Mouse (Mus musculus) ES-Bruce4 (cell line): ENCODE measurements around the gene Srgap1. TPM values are rescaled to one million over a fixed set of nuclear protein-coding genes. Genes with fewer than 3 reads are reported as not detected.

ENCODE experiments used
- H3K27ac ChIP-seq: 2 replicates; pipeline ENCODE4 v1.5.1; 2012; ENCODE audit warnings: low read length, inconsistent platforms; ENCODE audit not compliant: insufficient read depth
- H3K27me3 ChIP-seq: 2 replicates; pipeline ENCODE4 v1.6.1; 2012; ENCODE audit warnings: mild to moderate bottlenecking, low read length, inconsistent platforms; ENCODE audit not compliant: control insufficient read depth, poor library complexity, insufficient read depth, severe bottlenecking
- H3K36me3 ChIP-seq: 2 replicates; pipeline ENCODE4 v1.6.1; 2012; ENCODE audit warnings: inconsistent platforms, mild to moderate bottlenecking, low read length, moderate library complexity; ENCODE audit not compliant: control insufficient read depth, poor library complexity, insufficient read depth, severe bottlenecking
- H3K4me1 ChIP-seq: one replicate; pipeline ENCODE4 v1.8.1; 2011; ENCODE audit warnings: low read length; ENCODE audit not compliant: control insufficient read depth, insufficient read depth
- H3K4me3 ChIP-seq: 2 replicates; pipeline ENCODE4 v1.5.1; 2011; ENCODE audit warnings: low read depth, mild to moderate bottlenecking, low read length
- H3K9ac ChIP-seq: 2 replicates; pipeline ENCODE4 v1.6.1; 2012; ENCODE audit warnings: low read depth, mild to moderate bottlenecking, inconsistent platforms; ENCODE audit not compliant: poor library complexity, severe bottlenecking
- H3K9me3 ChIP-seq: replicated peaks from 2 replicates; pipeline ENCODE4 v1.6.1; 2012; ENCODE audit warnings: mild to moderate bottlenecking, low read length, inconsistent platforms; ENCODE audit not compliant: control insufficient read depth, poor library complexity, insufficient read depth, severe bottlenecking
- CTCF ChIP-seq: IDR thresholded peaks from one replicate; pipeline ENCODE4 v1.8.1; 2011; ENCODE audit warnings: low read depth, low read length
- EP300 ChIP-seq: IDR thresholded peaks from 2 replicates; pipeline ENCODE4 v1.6.1; 2011; ENCODE audit warnings: low read depth, low read length; ENCODE audit not compliant: insufficient read depth
- POLR2A ChIP-seq: IDR thresholded peaks from one replicate; pipeline ENCODE4 v1.8.1; 2011; ENCODE audit warnings: low read length; ENCODE audit not compliant: insufficient read depth
- polyA plus RNA-seq: library from polyadenylated mRNA; stranded (reverse); fragments of >200 nt; gene quantifications from 2 replicates; pipeline ENCODE4 v1.2.4, GENCODE M21; 2011; ENCODE audit warnings: low read depth; ENCODE audit not compliant: missing spikeins, insufficient read depth, insufficient read length

Srgap1 gene
- polyA plus RNA-seq, 1 experiment, result 8.0 TPM

- no peaks in the 10 kb centered on the region for H3K27me3 ChIP-seq
Measured at GRCm38 (mm10) chr10:121958741-121959140, 88.4 kb downstream of the Srgap1 start.

GRCm38 (mm10) chr10:121956505-121956904, 90.6 kb downstream of the Srgap1 start:
- Histone ChIP-seq H3K4me3 (no peak overlapping the region), H3K9ac (no peak overlapping the region), H3K27ac (no peak overlapping the region), H3K4me1 (no peaks in the 10 kb centered on the region), H3K36me3 (no peaks in the 10 kb centered on the region), H3K27me3 (no peaks in the 10 kb centered on the region), H3K9me3 (no peaks in the 10 kb centered on the region)
- TF ChIP-seq POLR2A (no peak), EP300 (no peak), CTCF (no peak)

More at GRCm38 (mm10) chr10:121958741-121959140, 88.4 kb downstream of the Srgap1 start:
- Histone ChIP-seq H3K4me3 (no peak overlapping the region), H3K9ac (no peak overlapping the region), H3K27ac (no peak overlapping the region), H3K36me3 (no peaks in the 10 kb centered on the region), H3K4me1 (no peaks in the 10 kb centered on the region), H3K9me3 (no peaks in the 10 kb centered on the region)
- TF ChIP-seq EP300 (no peak), POLR2A (no peak), CTCF (no peak)

- no peak overlapping the region for H3K4me3 ChIP-seq
- no peaks in the 10 kb centered on the region for H3K27me3 ChIP-seq
- H3K9me3 ChIP-seq, result no peaks in the 10 kb centered on the region
- TF ChIP-seq POLR2A (no peak), CTCF (no peak)
- H3K27ac ChIP-seq, result no peak overlapping the region
- no peaks in the 10 kb centered on the region for H3K4me1 ChIP-seq
- no peak overlapping the region for H3K9ac ChIP-seq
- no peaks in the 10 kb centered on the region for H3K36me3 ChIP-seq
Measured at GRCm38 (mm10) chr10:121955730-121956129, 91.4 kb downstream of the Srgap1 start.

GRCm38 (mm10) chr10:121954877-121955276, 92.2 kb downstream of the Srgap1 start:
- Histone ChIP-seq H3K27ac (no peak overlapping the region), H3K9ac (no peak overlapping the region), H3K27me3 (no peaks in the 10 kb centered on the region), H3K9me3 (no peaks in the 10 kb centered on the region), H3K36me3 (no peaks in the 10 kb centered on the region), H3K4me1 (no peaks in the 10 kb centered on the region), H3K4me3 (no peak overlapping the region)
- no peak for TF ChIP-seq CTCF
- no peak for TF ChIP-seq EP300
- no peak for TF ChIP-seq POLR2A

- Histone ChIP-seq H3K4me1 (no peaks in the 10 kb centered on the region), H3K9me3 (no peaks in the 10 kb centered on the region), H3K9ac (no peak overlapping the region), H3K36me3 (no peaks in the 10 kb centered on the region), H3K4me3 (no peak overlapping the region), H3K27me3 (no peaks in the 10 kb centered on the region), H3K27ac (no peak overlapping the region)
- TF ChIP-seq POLR2A (no peak), EP300 (no peak), CTCF (no peak)
Measured at GRCm38 (mm10) chr10:121953041-121953440, 94.1 kb downstream of the Srgap1 start.

GRCm38 (mm10) chr10:121946173-121946572, 100.9 kb downstream of the Srgap1 start:
- Histone ChIP-seq H3K9ac (no peak overlapping the region), H3K9me3 (no peaks in the 10 kb centered on the region; the same call in 1 of the 2 replicates), H3K27me3 (no peaks in the 10 kb centered on the region), H3K4me1 (no peaks in the 10 kb centered on the region), H3K36me3 (no peaks in the 10 kb centered on the region), H3K27ac (no peak overlapping the region), H3K4me3 (no peak overlapping the region)
- no peak for TF ChIP-seq EP300
- TF ChIP-seq POLR2A, result no peak
- TF ChIP-seq CTCF, result no peak
